Mouse (Mus musculus): ENCODE data around the gene Krt2. TPM values are rescaled to one million over a fixed set of nuclear protein-coding genes. Genes with fewer than 3 reads are reported as not detected.

Krt2 gene
- not detected in 2 replicates for polyA plus RNA-seq (2016; fragmentation: Nextera tagmentation; extraction: Ambion mirVana)

DNA sequence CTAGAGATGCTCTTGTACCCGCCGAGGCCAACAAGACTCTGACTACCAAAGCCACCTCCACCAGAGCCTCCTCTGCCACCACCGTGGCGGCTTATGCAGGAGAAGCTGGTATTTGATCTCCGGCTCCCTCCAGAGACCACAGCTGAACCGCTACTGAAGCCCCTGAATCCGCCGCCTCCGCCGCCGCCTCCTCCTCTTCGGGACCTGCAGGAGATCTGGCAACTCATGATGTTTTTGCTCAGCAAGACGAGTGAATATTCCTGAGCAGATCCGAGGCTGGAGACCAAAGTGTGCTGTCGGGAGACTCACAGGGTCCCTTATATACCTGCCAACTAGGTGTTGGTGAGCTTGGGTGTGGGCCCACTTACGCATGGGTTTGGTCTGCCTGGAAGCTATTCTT, at the start of gene Krt2:
TSS of gene Krt2 (minus strand) at position 295 of the 400 bp plus-strand sequence.
- no peak within 1 kb of the TSS for H3K4me2 ChIP-seq
- H3K4me3 ChIP-seq: no peak within 1 kb of the TSS
- no peak for ATAC-seq
- H3K9ac ChIP-seq: no peak within 1 kb of the TSS
- H3K27ac ChIP-seq: no peak within 1 kb of the TSS
- peaks cover 12% of the 10 kb centered on the region; the same call in 1 of the 2 replicates for H3K27me3 ChIP-seq (replicated peaks)
- no peaks in the 10 kb centered on the region for H3K36me3 ChIP-seq
- H3K4me1 ChIP-seq: no peaks in the 10 kb centered on the region
- H3K9me3 ChIP-seq (replicated peaks): no peaks in the 10 kb centered on the region
- WGBS (ENCODE audit: insufficient replicate concordance): 59% methylated on average over 16 of the region's 16 CpGs

DNA sequence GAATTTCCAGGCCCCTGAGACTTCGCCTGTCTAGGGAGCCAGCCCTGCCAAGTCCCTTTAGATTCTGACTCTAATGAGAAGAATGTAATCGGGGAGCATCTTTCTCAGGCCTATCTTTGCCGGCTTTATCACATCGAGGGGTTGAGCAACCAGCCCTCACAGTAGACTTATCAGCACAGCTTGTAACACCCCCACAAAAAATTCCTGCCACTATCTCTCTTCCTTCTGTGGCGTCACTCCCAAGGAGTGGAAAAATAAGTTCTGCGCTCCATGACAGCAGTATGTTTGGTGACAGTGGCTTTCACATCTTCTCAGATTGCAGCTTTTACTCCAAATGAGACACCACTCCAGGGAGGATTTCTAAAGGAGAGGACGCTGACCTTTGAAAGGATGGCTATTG, 48.8 kb upstream of the Krt2 start:
- peaks cover 17% of the 10 kb centered on the region for H3K27me3 ChIP-seq (replicated peaks)
- H3K9me3 ChIP-seq (replicated peaks): no peaks in the 10 kb centered on the region
- H3K4me2 ChIP-seq: no peak overlapping the region
- H3K36me3 ChIP-seq: no peaks in the 10 kb centered on the region
- no peaks in the 10 kb centered on the region for H3K4me1 ChIP-seq
- ATAC-seq: no peak
- H3K4me3 ChIP-seq: no peak overlapping the region
- H3K9ac ChIP-seq: no peak overlapping the region
- WGBS (ENCODE audit: insufficient replicate concordance): 43% methylated on average over 7 of the region's 7 CpGs
- no peak overlapping the region for H3K27ac ChIP-seq

DNA sequence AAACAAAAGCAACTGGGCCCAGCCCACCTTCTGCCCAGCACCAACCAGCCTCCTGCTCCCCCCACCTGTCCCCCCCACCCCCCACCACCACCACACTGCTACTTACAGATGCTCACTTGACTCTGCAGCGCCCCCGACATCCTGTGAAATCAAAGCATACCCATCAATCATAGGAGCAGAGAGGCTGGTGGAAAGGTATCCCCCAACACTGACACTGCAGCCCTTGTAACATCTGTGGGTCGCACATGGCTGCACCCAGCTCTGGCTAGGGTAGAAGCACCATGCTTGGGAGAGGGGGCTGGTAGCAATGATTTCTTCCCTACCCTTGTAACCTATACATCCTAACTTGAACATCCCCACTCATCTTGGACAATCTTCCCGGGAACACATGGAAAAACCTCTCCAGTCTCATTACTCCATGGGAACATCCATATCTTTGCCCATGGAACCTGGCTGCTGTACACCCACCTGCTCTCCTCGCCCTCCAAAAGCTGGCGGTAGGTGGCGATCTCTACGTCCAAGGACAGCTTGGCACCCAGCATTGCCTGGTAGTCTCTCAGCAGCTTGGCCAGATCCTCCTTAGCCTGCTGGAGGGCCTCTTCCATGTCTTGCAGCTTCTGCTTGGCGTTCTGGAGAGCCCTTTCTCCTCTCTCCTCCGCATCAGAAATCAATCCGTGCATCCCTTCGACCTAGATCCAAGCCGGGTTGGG, 42.6 kb upstream of the Krt2 start:
- H3K9ac ChIP-seq: no peak overlapping the region
- H3K4me3 ChIP-seq: no peak overlapping the region
- no peaks in the 10 kb centered on the region for H3K36me3 ChIP-seq
- peaks cover 56% of the 10 kb centered on the region for H3K27me3 ChIP-seq (replicated peaks)
- no peak for ATAC-seq
- no peaks in the 10 kb centered on the region for H3K4me1 ChIP-seq
- 42% methylated on average over 13 of the region's 13 CpGs for whole genome bisulfite sequencing (ENCODE audit: insufficient replicate concordance)
- H3K27ac ChIP-seq: no peak overlapping the region
- H3K9me3 ChIP-seq (replicated peaks): no peaks in the 10 kb centered on the region
- peak overlapping the region; percentile 63 for H3K4me2 ChIP-seq

DNA sequence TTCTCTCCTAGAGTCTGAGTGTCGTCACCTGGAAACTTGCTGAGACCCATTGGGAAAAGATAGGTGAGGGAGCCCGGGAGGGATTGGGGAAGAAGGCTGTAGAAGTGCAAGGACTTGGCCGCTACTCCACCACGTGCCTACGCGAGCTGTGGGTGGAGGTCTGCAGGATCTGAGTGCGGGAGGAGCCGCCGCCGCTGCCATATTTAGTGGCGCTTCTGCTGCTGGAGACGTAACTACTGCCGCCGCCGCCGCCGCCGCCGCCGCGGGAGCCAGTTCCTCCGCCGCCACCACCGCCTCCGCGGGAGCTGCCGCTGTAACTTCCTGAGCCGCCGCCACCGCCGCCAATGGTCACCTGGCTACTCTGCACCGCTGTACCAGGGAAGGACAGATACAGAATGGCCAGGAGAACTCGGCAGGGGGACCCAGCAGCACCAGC, 41.8 kb upstream of the Krt2 start:
- Histone ChIP-seq H3K4me2 (peak overlapping the region; percentile 63), H3K4me1 (no peaks in the 10 kb centered on the region), H3K36me3 (no peaks in the 10 kb centered on the region), H3K27ac (no peak overlapping the region), H3K9ac (no peak overlapping the region), H3K9me3 (replicated peaks) (no peaks in the 10 kb centered on the region), H3K27me3 (replicated peaks) (peaks cover 56% of the 10 kb centered on the region), H3K4me3 (peak overlapping the region; percentile 38)
- WGBS (ENCODE audit: insufficient replicate concordance): 1% methylated on average over 20 of the region's 33 CpGs
- no peak for ATAC-seq

DNA sequence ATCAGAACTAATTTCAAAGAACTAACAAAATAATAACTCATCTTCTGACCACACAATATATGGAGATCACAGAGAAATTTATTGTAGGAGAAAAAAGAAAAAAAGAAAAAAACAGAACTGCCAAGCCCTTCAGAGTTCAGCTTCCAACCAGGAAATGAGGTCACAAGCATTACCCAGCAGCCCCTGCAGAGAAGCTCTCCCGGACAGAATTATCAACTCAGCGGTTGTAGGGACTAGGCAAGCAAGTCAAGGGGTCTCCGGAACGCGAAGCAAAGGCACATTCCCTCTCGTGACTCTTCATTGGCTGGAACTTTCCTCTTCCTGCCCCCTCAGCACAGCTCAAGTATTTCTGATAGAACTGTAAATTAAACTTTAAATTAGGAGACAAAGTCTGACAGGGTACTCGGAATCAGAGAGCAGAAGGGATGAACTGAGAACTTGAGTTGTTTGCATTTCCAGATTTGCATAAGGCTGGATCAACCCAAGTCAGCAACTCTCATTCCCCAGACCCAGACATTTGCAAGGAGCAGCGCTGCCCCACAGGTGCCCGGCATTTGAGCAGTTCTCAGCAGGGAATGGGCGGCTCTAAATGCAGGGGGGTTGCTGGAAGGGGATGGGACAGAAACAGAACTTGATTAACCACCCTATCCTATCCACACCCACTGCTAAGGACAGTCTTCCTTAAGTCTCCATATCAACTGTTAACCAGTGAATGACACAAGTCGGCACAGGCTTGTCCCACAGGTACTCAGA, 40.9 kb upstream of the Krt2 start:
- H3K36me3 ChIP-seq: no peaks in the 10 kb centered on the region
- H3K9me3 ChIP-seq (replicated peaks): no peaks in the 10 kb centered on the region
- H3K27me3 ChIP-seq (replicated peaks): peaks cover 63% of the 10 kb centered on the region
- H3K9ac ChIP-seq: no peak overlapping the region
- 8% methylated on average over 11 of the region's 11 CpGs for WGBS (ENCODE audit: insufficient replicate concordance)
- no peak overlapping the region for H3K27ac ChIP-seq
- ATAC-seq: no peak
- no peak overlapping the region for H3K4me3 ChIP-seq
- H3K4me2 ChIP-seq: peak overlapping the region; percentile 63; the same call in 1 of the 2 replicates
- H3K4me1 ChIP-seq: no peaks in the 10 kb centered on the region

DNA sequence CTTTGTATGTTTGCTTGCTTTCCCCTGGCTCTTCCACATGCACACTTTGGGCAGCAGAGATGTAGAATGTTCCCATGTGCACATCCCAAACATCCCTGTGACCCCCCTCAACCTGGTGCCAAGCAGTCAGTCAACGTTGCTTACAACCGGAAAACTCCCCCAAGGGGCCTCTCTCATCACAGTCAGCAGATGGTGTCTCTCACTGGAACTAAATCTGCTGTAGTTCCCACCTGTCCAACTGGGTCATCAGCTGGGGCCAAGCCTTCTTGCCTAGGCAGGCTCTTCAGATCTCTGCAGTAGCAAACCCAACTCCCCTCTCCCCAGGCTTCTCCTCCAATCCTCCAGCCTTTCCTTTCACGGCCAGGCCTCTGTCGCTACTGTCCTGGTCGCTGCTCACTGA, 38.7 kb upstream of the Krt2 start:
- 39% methylated on average over 5 of the region's 5 CpGs for WGBS (ENCODE audit: insufficient replicate concordance)
- no peak overlapping the region for H3K4me3 ChIP-seq

DNA sequence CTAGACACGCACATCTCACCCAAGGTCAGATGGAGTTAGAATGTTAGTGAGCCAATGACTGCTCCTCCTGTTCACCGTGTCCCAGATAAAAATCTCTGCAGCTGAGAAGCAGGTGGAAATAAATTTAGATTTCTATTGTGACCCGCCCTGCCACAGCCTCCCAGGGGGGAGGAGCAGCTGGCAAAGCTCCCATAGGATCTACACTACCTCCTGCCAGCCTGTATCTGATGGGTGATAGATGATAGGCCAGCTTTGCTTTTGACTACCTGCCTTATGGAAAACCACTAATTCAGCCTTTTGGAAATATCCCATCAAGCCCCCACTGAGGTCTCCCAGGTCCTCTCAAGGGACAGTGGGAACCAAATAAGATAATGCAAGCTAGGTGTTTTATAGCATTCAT, 37.8 kb upstream of the Krt2 start:
- WGBS (ENCODE audit: insufficient replicate concordance): 63% methylated on average over 3 of the region's 3 CpGs
- no peak for ATAC-seq
- Histone ChIP-seq H3K36me3 (no peaks in the 10 kb centered on the region), H3K4me3 (no peak overlapping the region), H3K4me1 (no peaks in the 10 kb centered on the region), H3K9me3 (replicated peaks) (no peaks in the 10 kb centered on the region), H3K9ac (no peak overlapping the region), H3K4me2 (no peak overlapping the region), H3K27me3 (replicated peaks) (peaks cover 68% of the 10 kb centered on the region), H3K27ac (no peak overlapping the region)

More for the DNA sequence above, 38.7 kb upstream of the Krt2 start:
- H3K9me3 ChIP-seq (replicated peaks): no peaks in the 10 kb centered on the region
- no peak for ATAC-seq
- H3K4me2 ChIP-seq: no peak overlapping the region
- H3K27ac ChIP-seq: no peak overlapping the region
- no peak overlapping the region for H3K9ac ChIP-seq
- no peaks in the 10 kb centered on the region for H3K4me1 ChIP-seq
- H3K36me3 ChIP-seq: no peaks in the 10 kb centered on the region
- H3K27me3 ChIP-seq (replicated peaks): peaks cover 68% of the 10 kb centered on the region

DNA sequence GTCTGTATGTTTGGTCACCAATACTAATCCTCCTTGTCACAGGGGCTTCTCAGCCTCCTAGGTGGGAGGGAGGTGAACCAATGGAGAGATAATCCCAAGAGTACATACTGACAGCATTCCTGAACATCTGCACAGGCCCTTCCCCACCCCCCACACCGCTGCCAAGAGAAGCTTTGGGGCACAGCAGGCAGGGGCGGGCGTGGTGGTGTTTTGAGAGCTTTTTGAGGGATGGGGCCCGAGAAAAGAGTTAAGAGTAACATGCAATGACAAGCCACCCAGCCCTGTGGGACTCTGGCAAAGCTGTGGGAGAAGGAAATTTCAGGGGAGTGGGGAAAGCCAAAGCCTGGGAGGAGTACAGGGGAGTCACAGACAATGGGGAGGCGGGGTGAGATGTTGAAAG, 36.3 kb upstream of the Krt2 start:
- WGBS (ENCODE audit: insufficient replicate concordance): 14% methylated on average over 5 of the region's 5 CpGs
- Histone ChIP-seq H3K9me3 (replicated peaks) (no peaks in the 10 kb centered on the region), H3K4me3 (no peak overlapping the region), H3K4me1 (no peaks in the 10 kb centered on the region), H3K27me3 (replicated peaks) (peaks cover 54% of the 10 kb centered on the region), H3K9ac (no peak overlapping the region), H3K36me3 (no peaks in the 10 kb centered on the region), H3K4me2 (no peak overlapping the region), H3K27ac (no peak overlapping the region)
- no peak for ATAC-seq

DNA sequence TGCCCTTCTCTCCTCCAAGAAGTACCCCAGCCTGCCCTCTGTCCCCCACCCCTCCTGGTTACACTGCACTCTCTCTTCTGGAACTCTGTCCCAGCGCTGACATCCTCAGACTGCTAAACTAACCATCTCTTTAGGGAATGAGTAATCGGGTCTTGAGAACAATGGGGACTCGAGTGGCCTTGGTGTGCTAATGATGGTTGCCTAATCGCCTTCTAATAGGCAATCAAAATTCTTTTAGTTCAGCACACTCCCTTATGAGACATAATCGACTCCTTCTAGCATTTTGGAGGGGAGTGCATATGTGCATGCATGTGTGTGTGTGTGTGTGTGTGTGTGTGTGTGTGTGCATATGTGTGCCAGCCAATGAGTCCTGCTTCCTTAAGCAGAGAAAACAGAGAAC, 34.6 kb upstream of the Krt2 start:
- H3K36me3 ChIP-seq: no peaks in the 10 kb centered on the region
- 31% methylated on average over 5 of the region's 5 CpGs for WGBS (ENCODE audit: insufficient replicate concordance)
- no peak overlapping the region for H3K27ac ChIP-seq
- H3K4me2 ChIP-seq: no peak overlapping the region
- ATAC-seq: no peak
- no peaks in the 10 kb centered on the region for H3K4me1 ChIP-seq
- H3K27me3 ChIP-seq (replicated peaks): peaks cover 50% of the 10 kb centered on the region
- H3K4me3 ChIP-seq: no peak overlapping the region
- H3K9me3 ChIP-seq (replicated peaks): no peaks in the 10 kb centered on the region
- H3K9ac ChIP-seq: no peak overlapping the region

DNA sequence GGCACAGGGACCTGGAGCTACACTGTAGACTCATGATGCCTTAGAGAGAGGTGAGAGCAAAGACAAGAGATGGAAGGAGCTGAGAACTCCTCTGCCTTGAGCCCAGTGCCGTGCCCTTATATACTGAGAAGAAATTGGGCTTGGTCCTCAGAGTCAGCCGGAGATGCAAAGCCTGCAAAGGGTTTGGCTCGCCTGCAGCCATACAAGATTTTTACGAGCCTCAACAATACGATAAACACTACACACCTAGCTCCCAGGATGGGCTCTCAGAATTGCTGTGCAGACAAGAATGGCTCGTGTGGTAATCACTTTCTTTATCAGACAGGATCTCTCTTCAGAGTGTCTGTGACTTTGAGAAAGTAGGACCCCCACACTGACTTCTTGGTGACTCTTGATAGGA, 32.7 kb upstream of the Krt2 start, which contains the start of gene Krt1:
TSS of gene Krt1 (minus strand) at position 101 of the 400 bp plus-strand sequence.
- 63% methylated on average over 6 of the region's 6 CpGs for WGBS (ENCODE audit: insufficient replicate concordance)
- H3K4me1 ChIP-seq: no peaks in the 10 kb centered on the region
- no peaks in the 10 kb centered on the region for H3K36me3 ChIP-seq
- H3K4me3 ChIP-seq: no peak within 1 kb of the TSS
- no peak for ATAC-seq
- H3K9me3 ChIP-seq (replicated peaks): no peaks in the 10 kb centered on the region
- no peak within 1 kb of the TSS for H3K9ac ChIP-seq
- no peak within 1 kb of the TSS for H3K27ac ChIP-seq
- H3K27me3 ChIP-seq (replicated peaks): peaks cover 65% of the 10 kb centered on the region
- no peak within 1 kb of the TSS for H3K4me2 ChIP-seq

DNA sequence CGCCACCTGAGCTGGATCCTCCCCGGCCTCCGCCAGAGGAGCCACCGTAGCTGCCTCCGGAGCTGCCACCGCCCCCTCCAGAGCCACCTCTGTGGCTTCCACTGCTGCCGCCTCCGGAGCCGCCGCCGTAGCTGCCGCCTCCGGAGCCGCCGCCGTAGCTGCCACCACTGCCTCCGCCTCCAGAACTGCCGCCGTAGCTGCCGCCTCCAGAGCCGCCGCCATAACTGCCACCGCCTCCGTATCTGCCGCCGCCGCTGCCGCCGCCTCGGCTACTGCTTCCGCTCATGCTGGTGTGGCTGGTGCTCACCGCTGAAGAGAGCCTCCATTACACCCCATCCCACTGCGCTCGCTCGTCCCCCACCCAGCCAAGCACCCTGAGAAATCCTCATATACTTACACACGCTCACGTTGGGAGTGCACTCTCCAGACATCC, 28.0 kb upstream of the Krt2 start:
- WGBS (ENCODE audit: insufficient replicate concordance): 2% methylated on average over 36 of the region's 37 CpGs
- Histone ChIP-seq H3K36me3 (no peaks in the 10 kb centered on the region), H3K27ac (no peak overlapping the region), H3K4me2 (peak overlapping the region; percentile 66), H3K9ac (peak overlapping the region; percentile 31; the same call in 1 of the 2 replicates), H3K9me3 (replicated peaks) (no peaks in the 10 kb centered on the region), H3K4me1 (no peaks in the 10 kb centered on the region), H3K27me3 (replicated peaks) (peaks cover 66% of the 10 kb centered on the region), H3K4me3 (peak overlapping the region; percentile 42)
- no peak for ATAC-seq

DNA sequence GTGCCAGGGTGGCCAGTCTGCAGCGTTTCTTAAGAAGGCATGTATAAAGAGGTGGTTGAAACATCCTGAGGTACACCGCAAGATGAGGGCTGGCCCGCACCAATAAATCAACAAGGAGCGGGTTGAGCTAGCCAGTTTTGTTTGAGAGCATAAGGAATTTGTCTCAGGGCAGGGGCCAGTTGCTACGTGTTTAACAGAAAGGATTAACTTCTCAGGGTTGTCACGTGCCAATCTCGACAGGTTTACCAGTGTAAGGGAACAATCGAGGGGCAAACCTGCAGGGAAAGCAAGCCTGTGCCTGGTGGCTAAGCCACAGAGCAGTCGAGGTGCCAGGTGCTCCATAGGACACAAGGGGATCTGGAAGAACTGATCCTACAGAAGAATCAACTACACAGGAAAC, 25.2 kb upstream of the Krt2 start:
- H3K27ac ChIP-seq: no peak overlapping the region
- no peak overlapping the region for H3K4me3 ChIP-seq
- H3K36me3 ChIP-seq: no peaks in the 10 kb centered on the region
- no peak for ATAC-seq
- H3K4me2 ChIP-seq: no peak overlapping the region
- WGBS (ENCODE audit: insufficient replicate concordance): 51% methylated on average over 9 of the region's 9 CpGs
- H3K4me1 ChIP-seq: no peaks in the 10 kb centered on the region
- H3K27me3 ChIP-seq (replicated peaks): peaks cover 55% of the 10 kb centered on the region
- H3K9ac ChIP-seq: no peak overlapping the region
- no peaks in the 10 kb centered on the region for H3K9me3 ChIP-seq (replicated peaks)

Measured in liver, embryonic 12.5 days (tissue).